Mouse (Mus musculus) right cerebral cortex, postnatal 10 days (tissue): Measurements from ENCODE around the gene Gimap4.
A peak's percentile ranks its signal among the peaks of the same experiment; 100 is the strongest.

Source experiments
- DNase-seq, 2 experiments: peaks; one replicate each; pipeline ENCODE4 v3.0.0; 2021; ENCODE audit warnings: low spot score in 2 of 2

Gimap4 gene

GRCm38 (mm10) chr6:48684319-48684718, at the start of gene Gimap4:
Gene Gimap4, plus strand, starts transcription at chr6:48684549.
- DNase-seq: no peak

- DNase-seq: no peak
Measured at GRCm38 (mm10) chr6:48635105-48635504, 49.2 kb upstream of the Gimap4 start.

GRCm38 (mm10) chr6:48636515-48636914, 47.8 kb upstream of the Gimap4 start:
- no peak for DNase-seq

DNA sequence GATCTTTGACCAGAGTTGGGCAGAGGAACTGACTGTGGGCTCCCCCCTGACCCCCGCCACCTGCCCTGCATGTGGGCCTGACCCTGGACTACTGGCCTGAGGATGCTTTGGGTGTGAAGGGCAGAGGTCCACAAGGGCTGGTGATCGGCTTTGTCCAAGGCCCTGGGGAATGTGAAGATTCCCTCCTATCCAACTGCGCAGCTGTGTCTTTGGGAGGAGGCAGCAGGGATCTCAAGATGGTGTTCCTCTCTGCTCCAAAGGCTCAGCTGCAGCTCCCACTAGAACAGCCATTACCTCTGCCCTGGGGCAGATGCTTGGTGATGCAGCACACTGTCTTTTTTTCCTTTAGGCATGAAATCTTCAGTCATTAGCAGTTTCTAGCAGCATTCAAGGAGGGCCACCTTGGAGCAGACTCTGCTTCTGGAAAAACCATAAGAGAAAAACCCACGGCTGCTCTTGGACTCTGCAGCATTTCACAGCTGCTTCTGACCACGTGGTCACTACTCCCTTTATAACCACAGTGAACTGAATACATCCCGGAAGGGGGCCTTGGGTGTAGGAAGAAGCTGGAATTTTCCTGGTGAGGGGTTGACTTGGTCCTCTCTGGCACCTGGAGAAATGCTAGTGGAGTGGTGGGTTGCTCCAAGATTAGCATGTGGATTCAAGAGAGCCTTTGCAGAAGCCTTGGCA, 46.4 kb upstream of the Gimap4 start:
- no peak for DNase-seq

DNA sequence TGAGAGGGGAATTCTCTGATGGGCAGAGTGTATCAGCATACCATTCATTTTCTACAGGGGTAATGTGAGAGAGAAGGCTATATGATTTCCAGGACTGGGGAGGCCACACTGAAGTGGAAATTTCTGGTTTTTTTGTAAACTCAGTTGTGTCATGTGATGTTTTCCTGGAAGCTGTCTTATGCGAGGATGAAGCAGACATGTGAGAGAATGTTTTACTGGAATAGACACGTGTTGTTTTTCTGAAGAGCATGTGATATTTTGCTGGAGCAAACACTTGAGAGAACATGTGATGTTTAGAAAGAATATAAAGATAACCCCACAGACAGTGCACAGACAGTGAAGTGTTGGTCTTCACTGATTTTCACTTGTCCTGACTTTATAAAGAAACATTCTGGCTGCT, 45.8 kb upstream of the Gimap4 start:
- DNase-seq: no peak

- no peak for DNase-seq
Measured at GRCm38 (mm10) chr6:48641391-48641790, 43.0 kb upstream of the Gimap4 start.

DNA sequence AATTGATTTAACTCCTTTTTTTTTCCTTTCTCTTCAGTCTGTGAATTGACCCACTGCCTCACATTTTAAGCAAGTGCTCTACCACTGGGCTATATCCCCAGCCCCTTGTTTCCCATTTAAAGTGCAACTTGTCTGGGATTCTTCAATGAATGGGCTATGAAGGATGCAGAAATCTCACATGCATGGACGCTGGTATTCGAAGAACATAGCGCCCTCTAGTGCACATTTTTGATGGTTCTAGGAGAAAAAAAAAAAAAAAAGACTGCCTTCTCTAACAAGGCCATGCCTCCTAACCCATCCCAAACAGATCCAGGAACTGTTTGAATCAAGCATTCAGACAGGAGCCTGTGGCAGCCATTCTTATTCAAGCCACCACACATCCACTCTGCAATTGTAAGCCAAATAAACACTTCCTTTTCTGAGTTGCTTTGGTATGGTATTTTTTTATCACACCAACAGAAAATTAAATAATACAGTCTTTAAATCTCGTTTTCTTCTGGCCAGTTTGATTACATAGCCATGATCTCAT, 41.5 kb upstream of the Gimap4 start:
- no peak for DNase-seq

DNA sequence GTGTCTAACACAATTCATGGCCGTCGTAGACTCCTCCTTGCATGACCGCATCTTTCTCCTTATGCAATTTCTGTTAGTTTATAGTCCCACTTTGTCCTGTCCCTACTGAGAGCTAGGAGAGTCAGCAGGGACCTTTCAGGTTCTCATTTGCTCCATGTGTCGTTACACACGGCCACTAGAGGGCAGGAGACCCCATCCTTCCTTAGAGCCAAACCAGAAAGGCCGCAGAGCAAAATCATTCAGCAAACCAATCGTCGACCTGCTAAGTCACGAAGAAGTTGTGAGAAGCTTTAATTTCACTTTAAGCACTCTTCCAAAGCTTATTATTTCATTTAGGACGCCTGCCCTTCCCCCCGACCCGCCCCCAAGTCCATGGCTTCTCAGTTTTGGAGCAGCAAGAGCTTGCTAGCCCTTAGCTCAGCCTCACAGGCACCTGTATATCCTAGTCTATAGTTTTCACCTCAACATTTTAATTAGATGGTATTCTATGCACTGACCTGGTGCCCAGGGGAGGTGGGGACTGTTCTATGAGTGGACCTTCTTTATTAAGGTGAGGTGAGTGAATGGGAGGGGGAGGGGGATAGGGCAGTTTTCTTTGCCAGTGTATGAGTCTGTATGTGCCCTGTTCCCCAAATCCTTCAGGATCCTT, 38.6 kb upstream of the Gimap4 start:
- peak; percentile 71 to 85 for DNase-seq

- no peak for DNase-seq
Measured at GRCm38 (mm10) chr6:48646309-48646690, 38.0 kb upstream of the Gimap4 start.

- DNase-seq: peak in 1 of 2 experiments; percentile 52
Measured at GRCm38 (mm10) chr6:48646995-48647394, 37.4 kb upstream of the Gimap4 start, which contains the start of gene Gimap8. Gene Gimap8, plus strand, starts transcription at chr6:48647234.

- no peak for DNase-seq
Measured at GRCm38 (mm10) chr6:48647611-48648010, 36.7 kb upstream of the Gimap4 start.

DNA sequence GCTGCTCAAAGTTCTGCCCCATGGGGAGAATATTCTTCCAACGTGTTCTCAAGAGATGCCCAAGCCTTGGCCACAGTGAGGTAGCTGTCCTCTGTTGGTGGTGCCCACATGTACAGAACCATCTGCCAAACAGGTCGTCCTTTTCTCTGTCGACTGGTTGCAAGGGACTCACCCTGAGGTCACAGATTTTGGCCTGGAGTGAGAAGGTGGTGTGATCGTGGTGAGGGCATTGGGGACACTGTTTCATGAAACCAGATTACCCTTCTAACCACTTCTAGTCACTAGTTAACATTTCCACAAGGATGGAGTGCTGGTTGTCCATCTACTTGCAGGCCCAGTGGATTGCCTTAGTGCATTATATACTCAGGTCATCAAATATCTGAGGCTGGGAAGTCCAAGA, 35.6 kb upstream of the Gimap4 start:
- no peak for DNase-seq

GRCm38 (mm10) chr6:48650041-48650440, 34.3 kb upstream of the Gimap4 start:
- DNase-seq: no peak

DNA sequence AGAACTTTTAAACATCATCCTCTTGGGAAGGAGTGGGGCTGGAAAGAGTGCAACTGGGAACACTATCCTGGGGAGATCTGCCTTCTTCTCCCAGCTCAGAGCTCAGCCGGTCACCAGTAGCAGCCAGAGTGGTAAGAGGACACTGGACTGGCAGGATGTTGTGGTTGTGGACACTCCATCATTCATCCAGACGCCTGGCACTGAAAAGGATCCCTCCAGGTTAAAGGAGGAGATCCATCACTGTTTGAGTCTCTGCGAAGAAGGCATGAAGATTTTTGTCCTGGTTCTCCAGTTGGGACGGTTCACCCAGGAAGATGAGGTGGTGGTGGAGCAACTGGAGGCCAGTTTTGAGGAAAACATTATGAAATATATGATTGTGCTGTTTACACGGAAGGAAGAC, 25.6 kb upstream of the Gimap4 start:
- DNase-seq: no peak

- no peak for DNase-seq
Measured at GRCm38 (mm10) chr6:48664750-48665149, 19.6 kb upstream of the Gimap4 start.

DNA sequence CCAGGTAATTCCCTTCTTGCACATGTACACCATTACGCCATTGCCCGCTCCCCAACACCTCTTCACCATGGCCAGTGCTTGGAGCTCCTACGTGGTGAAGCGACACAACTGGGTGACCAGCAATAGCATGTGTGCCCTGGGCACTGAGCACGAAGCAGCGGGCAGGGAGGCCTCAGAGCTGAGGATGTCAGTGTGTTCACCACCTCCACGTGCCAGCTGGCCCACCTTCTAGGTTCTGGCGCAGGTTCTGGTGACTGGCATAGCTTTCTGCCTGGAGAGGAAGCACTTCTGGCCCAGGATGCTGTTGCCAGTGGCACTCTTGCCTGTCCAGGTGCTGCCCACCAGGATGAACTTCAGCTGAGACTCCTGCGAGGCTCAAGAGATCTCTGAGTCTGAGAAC, 18.9 kb upstream of the Gimap4 start:
- no peak for DNase-seq

GRCm38 (mm10) chr6:48666159-48666586, 18.2 kb upstream of the Gimap4 start:
- no peak for DNase-seq

DNA sequence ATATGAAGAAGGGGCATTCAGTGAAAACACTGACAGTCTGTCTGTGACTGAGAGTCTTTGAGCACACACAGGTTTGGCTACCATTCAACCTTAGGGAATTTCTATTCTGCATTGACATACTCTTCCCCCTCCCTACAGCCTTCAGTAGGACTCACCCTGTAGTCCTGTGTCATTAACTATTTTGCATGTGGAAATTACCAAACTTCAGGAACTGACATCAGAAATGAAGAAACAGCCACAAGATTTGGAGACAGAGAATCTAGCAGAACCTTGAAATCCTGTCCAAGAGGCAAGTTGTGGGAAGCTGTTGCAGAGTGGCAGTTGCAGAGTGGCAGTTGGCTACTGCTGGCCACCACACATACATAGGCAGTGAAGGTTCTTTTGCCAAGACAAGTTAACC, 16.3 kb upstream of the Gimap4 start:
- no peak for DNase-seq

DNA sequence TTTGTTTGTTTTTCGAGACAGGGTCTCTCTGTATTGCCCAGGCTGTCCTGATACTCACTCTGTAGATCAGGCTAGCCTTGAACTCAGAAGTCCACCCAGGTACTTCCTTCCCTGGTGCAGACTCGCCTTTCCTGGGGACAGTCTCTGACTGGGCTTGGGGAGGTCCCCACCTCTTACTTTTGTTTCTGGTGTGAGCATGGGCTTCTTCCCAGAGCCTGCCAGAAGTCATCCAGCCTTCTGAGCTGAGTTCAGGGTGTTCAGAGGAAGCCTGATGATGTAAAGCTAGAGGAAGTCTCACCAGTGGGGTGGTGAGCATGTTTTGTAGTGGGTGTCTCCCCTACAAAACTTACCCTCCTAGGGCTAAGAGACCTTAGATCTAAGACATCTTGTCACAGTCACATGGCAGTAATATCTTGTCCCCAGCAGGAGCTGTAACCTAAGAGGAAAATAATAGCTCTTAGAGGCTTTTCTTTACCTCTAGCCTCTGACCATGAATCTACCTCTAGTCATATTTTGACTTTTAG, 14.8 kb upstream of the Gimap4 start:
- no peak for DNase-seq

DNA sequence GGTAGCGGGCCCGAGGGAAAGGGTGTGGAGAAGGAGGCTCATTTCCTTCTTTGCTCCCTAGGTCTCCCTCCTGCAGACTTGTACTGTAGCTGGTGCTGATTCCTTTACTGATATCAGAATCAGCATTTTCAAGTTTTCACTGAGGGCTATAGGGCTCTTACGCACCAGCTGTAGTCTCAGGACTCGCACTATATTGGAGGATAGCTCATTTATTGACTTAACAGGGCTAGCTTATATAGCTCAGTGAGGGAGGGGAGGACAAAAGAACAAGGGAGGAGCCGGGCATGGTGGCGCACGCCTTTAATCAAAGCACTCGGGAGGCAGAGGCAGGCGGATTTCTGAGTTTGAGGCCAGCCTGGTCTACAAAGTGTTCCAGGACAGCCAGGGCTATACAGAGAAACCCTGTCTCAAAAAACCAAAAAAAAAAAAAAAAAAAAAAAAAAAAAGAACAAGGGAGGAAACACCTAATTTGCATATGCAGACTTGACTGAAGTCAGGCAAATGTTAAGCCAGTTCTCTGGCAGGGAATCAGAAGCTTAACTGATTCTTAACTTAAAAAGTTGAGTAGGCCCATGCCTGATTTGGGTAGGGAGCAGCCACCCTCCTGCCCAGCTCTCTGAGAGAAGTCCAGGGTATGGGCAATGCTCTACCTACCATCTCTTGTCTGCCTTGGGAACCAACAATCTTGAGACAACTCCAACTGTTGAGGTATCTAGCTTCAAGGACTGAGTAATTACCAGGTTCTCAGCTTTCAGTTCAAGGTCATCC, 9.9 kb upstream of the Gimap4 start:
- no peak for DNase-seq

DNA sequence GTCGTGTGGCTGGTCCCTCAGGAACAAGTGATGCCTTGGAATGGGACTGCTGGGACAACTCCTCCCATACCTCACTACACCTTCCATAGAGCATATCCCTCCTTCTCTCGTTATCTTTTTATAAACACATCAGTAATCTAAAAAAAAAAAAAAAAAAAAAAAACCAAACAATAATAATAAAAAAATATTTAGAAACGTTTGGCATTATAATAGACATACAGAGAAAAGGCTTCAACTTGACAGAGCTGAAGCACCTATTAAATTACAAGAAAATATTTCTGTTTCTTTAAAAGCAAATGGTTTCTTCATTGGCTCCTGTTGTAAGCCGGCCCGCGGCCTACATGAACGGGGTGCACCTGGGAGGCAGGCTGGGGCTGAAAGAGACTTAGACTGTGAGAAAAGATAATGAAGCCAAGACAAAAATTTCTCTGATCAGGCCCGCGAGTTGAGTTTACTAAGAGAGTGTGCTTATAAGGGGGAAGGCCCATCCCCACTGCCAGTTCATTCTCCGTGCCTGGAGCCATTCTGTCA, 8.9 kb upstream of the Gimap4 start:
- DNase-seq: no peak
